Comparison of ENCODE assay signal across 26 mouse cellular contexts in genomic region chr1:105886358-105886757, GRCm38 (mm10).
DNase-seq lines count a peak whose midpoint lies in the region; ATAC-seq and TF ChIP-seq lines count a peak whose summit lies in the region.
"Had no signal": no experiment of that assay in that cellular context is flagged by ENCODE, and none has a peak within 500 bp of the region (broad histone marks: within the 10 kb centered on the region; RNA-seq: fewer than 3 reads in every experiment).

No protein-coding gene starts in this region.

- peak; percentile 43; the same call in 1 of the 2 replicates for ATAC-seq in kidney, embryonic 14.5 days (ENCODE audit: low FRiP score, low TSS enrichment)
- peak; percentile 50 for ATAC-seq in kidney, postnatal 0 days (replicated peaks; ENCODE audit: low FRiP score, low read depth)
- ATAC-seq in lung, embryonic 14.5 days (ENCODE audit: insufficient read depth) = peak; percentile 60
- ATAC-seq in stomach, embryonic 16.5 days (ENCODE audit: insufficient read depth, low FRiP score) = peak; percentile 30; the same call in 1 of the 2 replicates
- ATAC-seq: forebrain, embryonic 13.5 days; forebrain, embryonic 16.5 days; Patski had no signal

- H3K4me1 ChIP-seq in kidney, embryonic 14.5 days (ENCODE audit: control insufficient read depth, insufficient read depth, low read length) = no peaks in the 10 kb centered on the region
- no peaks in the 10 kb centered on the region; the same call in 1 of the 2 replicates for H3K4me1 ChIP-seq in kidney, adult 2 months (ENCODE audit: control insufficient read depth, insufficient read depth, low read length)
- H3K4me1 ChIP-seq in kidney, postnatal 0 days (replicated peaks; ENCODE audit: insufficient read depth, low read length) = no peaks in the 10 kb centered on the region
- H3K4me1 ChIP-seq in lung, embryonic 14.5 days (ENCODE audit: insufficient read depth) = no peaks in the 10 kb centered on the region
- H3K4me1 ChIP-seq in stomach, embryonic 16.5 days (ENCODE audit: control insufficient read depth, insufficient read depth, low read length) = no peaks in the 10 kb centered on the region; the same call in 1 of the 2 replicates
- H3K4me1 ChIP-seq: forebrain, embryonic 10.5 days; forebrain, embryonic 13.5 days had no signal

- H3K9ac ChIP-seq in kidney, embryonic 14.5 days (ENCODE audit: low read depth, low read length) = no peak overlapping the region
- H3K9ac ChIP-seq in kidney, postnatal 0 days (ENCODE audit: low read depth, low read length) = no peak overlapping the region
- no peak overlapping the region for H3K9ac ChIP-seq in lung, embryonic 14.5 days
- H3K9ac ChIP-seq in stomach, embryonic 16.5 days (ENCODE audit: low read length) = no peak overlapping the region
- H3K9ac ChIP-seq: forebrain, embryonic 13.5 days; heart, embryonic 13.5 days had no signal

- no peak for TF ChIP-seq POLR2A in kidney, adult 2 months (IDR thresholded peaks at IDR 0.05; ENCODE audit: low read depth, low read length)

- DNase-seq in kidney, adult 2 months = no peak
- no peak for DNase-seq in kidney, postnatal 0 days (ENCODE audit: low spot score)
- DNase-seq in kidney, adult 9 months = no peak
- DNase-seq in lung, embryonic 14.5 days = no peak
- DNase-seq in lung, postnatal 25 days (ENCODE audit: low spot score) = no peak
- DNase-seq: adrenal gland, postnatal 10 days; adrenal gland, postnatal 36 days; B cell, adult 2 months; cerebellum, adult 18-20 months; cerebellum, adult 9-10 months; cerebellum, postnatal 14 days; gastrocnemius, postnatal 10 days; gastrocnemius, postnatal 36 days; heart, adult 2 months; heart, postnatal 14 days; heart, postnatal 4 days had no signal

- no peaks in the 10 kb centered on the region for H3K27me3 ChIP-seq in kidney, embryonic 14.5 days (ENCODE audit: control insufficient read depth, insufficient read depth, low read length)
- H3K27me3 ChIP-seq in kidney, adult 2 months (replicated peaks; ENCODE audit: control insufficient read depth, insufficient read depth, low read length) = no peaks in the 10 kb centered on the region
- no peaks in the 10 kb centered on the region for H3K27me3 ChIP-seq in kidney, postnatal 0 days (ENCODE audit: insufficient read depth, low read length)
- H3K27me3 ChIP-seq in lung, embryonic 14.5 days (ENCODE audit: insufficient read depth, low read length) = no peaks in the 10 kb centered on the region
- no peaks in the 10 kb centered on the region for H3K27me3 ChIP-seq in stomach, embryonic 16.5 days (ENCODE audit: control insufficient read depth, insufficient read depth, low read length)
- H3K27me3 ChIP-seq: CH12.LX; forebrain, embryonic 13.5 days; heart, embryonic 13.5 days; Patski had no signal

- H3K9me3 ChIP-seq in kidney, embryonic 14.5 days (ENCODE audit: control insufficient read depth, low read length) = no peaks in the 10 kb centered on the region
- no peaks in the 10 kb centered on the region for H3K9me3 ChIP-seq in kidney, postnatal 0 days (replicated peaks; ENCODE audit: low read length)
- H3K9me3 ChIP-seq in lung, embryonic 14.5 days (ENCODE audit: low read depth, low read length) = no peaks in the 10 kb centered on the region
- no peaks in the 10 kb centered on the region for H3K9me3 ChIP-seq in stomach, embryonic 16.5 days (replicated peaks; ENCODE audit: control insufficient read depth, low read length)
- H3K9me3 ChIP-seq: forebrain, embryonic 10.5 days; forebrain, embryonic 13.5 days; G1E; heart, embryonic 10.5 days; heart, embryonic 13.5 days had no signal

- no peak overlapping the region for H3K27ac ChIP-seq in kidney, embryonic 14.5 days (ENCODE audit: low read depth, low read length)
- no peak overlapping the region for H3K27ac ChIP-seq in kidney, adult 2 months (ENCODE audit: insufficient read depth, low read depth, low read length)
- no peak overlapping the region for H3K27ac ChIP-seq in kidney, postnatal 0 days
- no peak overlapping the region for H3K27ac ChIP-seq in lung, embryonic 14.5 days (ENCODE audit: low read depth)
- no peak overlapping the region for H3K27ac ChIP-seq in stomach, embryonic 16.5 days (ENCODE audit: low read length)
- H3K27ac ChIP-seq: forebrain, embryonic 10.5 days; forebrain, embryonic 13.5 days; heart, adult 2 months; heart, embryonic 10.5 days; heart, embryonic 13.5 days had no signal

- WGBS in kidney, embryonic 14.5 days = 46% methylated on average over 5 of the region's 5 CpGs
- WGBS in kidney, adult 2 months = 52% methylated on average over 5 of the region's 5 CpGs
- WGBS in kidney, postnatal 0 days = 56% methylated on average over 5 of the region's 5 CpGs
- WGBS in lung, embryonic 14.5 days = 64% methylated on average over 5 of the region's 5 CpGs
- 54% methylated on average over 5 of the region's 5 CpGs for WGBS in stomach, embryonic 16.5 days

- no peak overlapping the region for H3K4me2 ChIP-seq in kidney, embryonic 14.5 days (replicated peaks; ENCODE audit: low read depth, low read length)
- H3K4me2 ChIP-seq in kidney, postnatal 0 days (ENCODE audit: low read length) = no peak overlapping the region
- H3K4me2 ChIP-seq in lung, embryonic 14.5 days = no peak overlapping the region
- H3K4me2 ChIP-seq in stomach, embryonic 16.5 days (ENCODE audit: low read depth, low read length) = no peak overlapping the region
- H3K4me2 ChIP-seq: forebrain, embryonic 13.5 days; heart, embryonic 13.5 days had no signal

- H3K4me3 ChIP-seq in kidney, embryonic 14.5 days (ENCODE audit: low read length) = no peak overlapping the region
- H3K4me3 ChIP-seq in kidney, adult 2 months (ENCODE audit: insufficient read depth, low read depth, low read length) = no peak overlapping the region
- H3K4me3 ChIP-seq in kidney, postnatal 0 days (replicated peaks; ENCODE audit: low read depth, low read length) = no peak overlapping the region
- no peak overlapping the region for H3K4me3 ChIP-seq in lung, embryonic 14.5 days (ENCODE audit: low read depth, low read length)
- H3K4me3 ChIP-seq in stomach, embryonic 16.5 days (replicated peaks; ENCODE audit: low read length) = no peak overlapping the region
- H3K4me3 ChIP-seq: forebrain, embryonic 10.5 days; forebrain, embryonic 13.5 days; heart, adult 2 months; heart, embryonic 10.5 days; heart, embryonic 13.5 days had no signal

- no peak for TF ChIP-seq CTCF in kidney, adult 2 months (conservative IDR thresholded peaks at IDR 0.05; ENCODE audit: insufficient read depth, insufficient read length, low read depth, low read length)
- TF ChIP-seq CTCF in kidney, postnatal 0 days (IDR thresholded peaks at IDR 0.05; ENCODE audit: low read depth) = no peak
- TF ChIP-seq CTCF in lung, embryonic 14.5 days (IDR thresholded peaks at IDR 0.05; ENCODE audit: low read depth) = no peak

- H3K36me3 ChIP-seq in kidney, embryonic 14.5 days (ENCODE audit: control insufficient read depth, insufficient read depth, low read length) = no peaks in the 10 kb centered on the region
- no peaks in the 10 kb centered on the region for H3K36me3 ChIP-seq in kidney, adult 2 months (ENCODE audit: control insufficient read depth, insufficient read depth, low read length)
- no peaks in the 10 kb centered on the region for H3K36me3 ChIP-seq in kidney, postnatal 0 days (ENCODE audit: insufficient read depth, low read length)
- H3K36me3 ChIP-seq in lung, embryonic 14.5 days (ENCODE audit: insufficient read depth) = no peaks in the 10 kb centered on the region
- H3K36me3 ChIP-seq in stomach, embryonic 16.5 days (ENCODE audit: control insufficient read depth, insufficient read depth, low read length) = no peaks in the 10 kb centered on the region
- H3K36me3 ChIP-seq: forebrain, embryonic 10.5 days; G1E; heart, embryonic 10.5 days; heart, embryonic 13.5 days had no signal
